Mouse (Mus musculus): ENCODE measurements around the gene Axdnd1. TPM values are rescaled to one million over a fixed set of nuclear protein-coding genes. Genes with fewer than 3 reads are reported as not detected.

The Axdnd1 gene
- 0.10 TPM in 1 of 2 replicates, not detected in the other for polyA plus RNA-seq (2012; rRNA removed; ENCODE audit: low replicate concordance)

DNA sequence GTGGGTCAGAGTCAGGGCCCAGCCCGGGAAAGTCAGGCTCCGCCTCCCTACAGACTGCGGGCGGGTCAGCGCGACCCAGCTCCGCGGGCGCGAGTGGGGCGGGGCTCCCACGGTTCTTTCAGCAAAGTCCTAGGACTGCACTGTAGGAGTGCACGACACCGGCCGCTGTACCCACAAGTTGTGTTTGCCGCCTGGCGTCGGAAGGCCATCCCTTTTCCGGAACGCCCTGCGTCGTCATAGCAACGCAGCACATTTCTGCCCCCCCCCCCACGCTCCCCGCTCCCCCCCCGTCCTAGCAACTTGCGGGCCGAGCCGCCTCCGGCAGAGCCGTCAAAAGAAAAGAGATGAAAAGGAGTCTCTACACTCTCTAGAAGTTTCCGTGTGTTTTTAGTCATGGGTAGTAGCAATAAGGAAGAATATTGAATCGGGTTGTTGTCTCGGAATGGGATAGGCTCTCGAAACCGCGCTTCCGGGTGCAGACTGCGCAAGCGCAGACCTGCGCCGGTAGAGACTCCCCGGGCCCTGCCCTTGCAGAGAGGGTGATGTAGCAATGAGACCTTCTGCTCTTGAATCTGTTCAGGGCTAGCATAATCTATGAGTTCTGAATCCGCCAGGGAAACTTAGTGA is at the start of gene Axdnd1:
Gene Axdnd1, minus strand, starts transcription at position 489 of the 627 bp plus-strand sequence.

GRCm38 (mm10) chr1:156365740-156366139 is 55.2 kb downstream of the Axdnd1 start, which contains the start of gene Gm2000:
TSS of gene Gm2000 (plus strand) at chr1:156366040.

DNA sequence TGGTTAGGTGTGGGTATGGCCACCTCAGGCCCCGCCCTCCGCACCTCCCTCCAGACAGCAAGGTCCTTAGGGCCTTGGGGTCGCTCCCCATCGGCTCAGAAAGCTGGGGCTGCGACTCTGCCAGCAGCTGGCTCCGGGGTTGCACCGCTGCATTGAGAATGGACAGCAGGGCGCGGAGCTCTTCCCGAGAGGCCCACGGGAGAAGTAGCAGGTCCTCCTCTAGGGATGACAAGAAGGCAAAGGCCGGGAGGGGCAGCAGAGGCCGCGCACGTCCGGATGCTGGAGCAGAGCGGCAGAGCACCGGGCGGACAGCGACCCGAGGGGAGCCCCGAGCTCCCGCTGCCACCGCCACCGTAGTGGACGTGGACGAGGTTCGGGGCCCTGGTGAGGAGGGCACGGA is 110.3 kb downstream of the Axdnd1 start, which contains the start of gene Nphs2:
Gene Nphs2, plus strand, starts transcription at position 98 of the 400 bp plus-strand sequence.

DNA sequence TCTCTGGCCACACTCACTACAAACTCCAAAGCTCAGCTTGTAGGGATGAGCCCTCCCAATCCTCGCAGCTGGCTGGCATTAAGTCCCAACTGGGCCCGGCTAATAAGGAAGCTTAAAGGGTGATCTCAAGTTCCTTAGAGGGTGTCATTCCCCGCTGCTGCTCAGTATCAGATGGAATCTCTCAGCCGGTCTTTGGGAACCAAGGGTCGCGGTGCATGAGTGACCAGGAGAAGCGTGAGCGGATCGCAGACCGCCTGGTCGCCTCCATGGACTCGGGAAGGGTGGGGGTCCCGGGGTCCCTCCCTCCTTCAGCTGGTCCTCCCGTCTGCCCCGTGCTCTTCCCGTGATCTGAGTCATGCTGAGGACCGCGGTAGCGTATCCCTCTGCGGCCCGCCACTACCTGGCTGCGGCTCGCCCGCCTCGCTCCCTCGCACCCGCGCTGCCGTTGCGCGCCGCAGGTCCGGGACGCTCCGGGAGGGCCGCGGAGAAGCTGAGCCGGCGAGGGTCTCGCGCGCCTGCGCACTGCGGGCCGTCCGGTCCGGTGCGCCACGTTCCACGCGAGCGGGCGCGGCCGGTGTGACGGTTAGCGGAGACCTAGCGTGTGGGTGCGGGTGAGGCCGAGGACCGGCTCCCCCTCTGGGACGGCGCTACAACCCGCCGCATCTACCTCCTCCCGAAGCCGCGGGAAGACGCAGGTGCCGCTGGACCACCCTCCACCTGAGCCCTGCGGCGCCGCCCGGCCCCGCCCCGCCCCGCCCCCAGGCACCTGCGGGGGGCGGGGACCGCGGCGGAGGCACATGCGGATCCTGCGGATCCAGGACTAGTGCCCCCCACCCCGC is 117.8 kb downstream of the Axdnd1 start, which contains the start of gene Tdrd5:
Gene Tdrd5, minus strand, starts transcription at position 754 of the 839 bp plus-strand sequence.

Other genes with a start within 250 kb of the Axdnd1 start
- gene Fam163a, start 216.1 kb downstream of the Axdnd1 start, polyA plus RNA-seq (2012; rRNA removed; ENCODE audit: low replicate concordance) = not detected in 2 replicates
- 0.04 TPM in 1 of 2 replicates, not detected in the other for gene Tdrd5, start 117.5 kb downstream of the Axdnd1 start, polyA plus RNA-seq (2012; rRNA removed; ENCODE audit: low replicate concordance)
- not detected in 2 replicates for gene Nphs2, start 110.4 kb downstream of the Axdnd1 start, polyA plus RNA-seq (2012; rRNA removed; ENCODE audit: low replicate concordance)
- gene Gm2000, start 55.1 kb downstream of the Axdnd1 start, polyA plus RNA-seq (2012; rRNA removed; ENCODE audit: low replicate concordance) = 2.9 and 8.3 TPM in 2 replicates
- 19.3 and 44.4 TPM in 2 replicates for gene Soat1, start 53.2 kb upstream of the Axdnd1 start, polyA plus RNA-seq (2012; rRNA removed; ENCODE audit: low replicate concordance)
- gene Gm10031, start 102.9 kb upstream of the Axdnd1 start, polyA plus RNA-seq (2012; rRNA removed; ENCODE audit: low replicate concordance) = 13.3 and 17.2 TPM in 2 replicates
- gene Abl2, start 137.6 kb upstream of the Axdnd1 start, polyA plus RNA-seq (2012; rRNA removed; ENCODE audit: low replicate concordance) = 8.1 and 9.2 TPM in 2 replicates